Mouse (Mus musculus): ENCODE measurements around the gene Sfxn2.
"Not testable (repeated sequence)": the region's sequence is repeated elsewhere in the genome, so short reads cannot be mapped to it uniquely, and the experiment has no call there.

Sfxn2 gene

DNA sequence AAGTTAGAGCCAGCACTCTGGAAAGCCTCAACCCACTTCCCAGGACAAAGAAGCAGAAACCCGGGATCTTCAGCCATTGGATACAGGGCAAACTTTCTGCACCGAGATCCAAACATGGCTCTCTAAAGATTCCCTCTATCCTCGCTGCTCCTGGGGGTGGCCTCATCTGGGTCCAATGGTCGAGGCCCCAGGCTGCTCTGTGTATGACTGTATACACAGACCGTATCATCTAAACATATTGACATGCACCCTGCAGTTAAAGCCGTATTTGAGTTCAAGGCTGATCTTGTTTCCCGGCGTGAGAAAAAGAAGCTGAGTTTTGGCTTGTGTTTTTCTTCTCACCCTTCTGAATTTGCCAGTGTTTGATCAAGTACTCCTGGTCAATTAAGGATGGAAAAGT, 30.4 kb upstream of the Sfxn2 start:
- DNase-seq (ENCODE audit: low spot score in 2 of 2): no peak

DNA sequence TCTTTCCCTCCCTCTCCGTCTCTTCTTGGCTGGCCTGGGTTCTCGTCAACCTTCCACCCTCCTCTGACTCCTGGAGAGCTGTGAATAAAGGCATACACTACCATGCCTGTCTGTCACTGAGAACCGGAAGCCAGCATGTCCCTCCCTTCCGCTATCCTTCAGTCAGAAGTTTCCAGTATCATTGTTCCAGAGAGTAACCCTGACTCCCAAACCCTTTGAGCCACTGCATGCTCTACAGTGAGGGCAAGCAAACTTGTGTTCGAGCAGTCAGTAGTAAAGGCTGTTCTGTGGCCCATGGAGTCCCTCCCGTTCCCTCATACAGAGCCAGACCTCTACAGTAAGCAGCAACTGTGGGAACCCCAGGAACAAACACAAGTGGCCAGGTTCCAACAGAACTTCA, 25.6 kb upstream of the Sfxn2 start:
- no peak for DNase-seq (ENCODE audit: low spot score in 2 of 2)

DNA sequence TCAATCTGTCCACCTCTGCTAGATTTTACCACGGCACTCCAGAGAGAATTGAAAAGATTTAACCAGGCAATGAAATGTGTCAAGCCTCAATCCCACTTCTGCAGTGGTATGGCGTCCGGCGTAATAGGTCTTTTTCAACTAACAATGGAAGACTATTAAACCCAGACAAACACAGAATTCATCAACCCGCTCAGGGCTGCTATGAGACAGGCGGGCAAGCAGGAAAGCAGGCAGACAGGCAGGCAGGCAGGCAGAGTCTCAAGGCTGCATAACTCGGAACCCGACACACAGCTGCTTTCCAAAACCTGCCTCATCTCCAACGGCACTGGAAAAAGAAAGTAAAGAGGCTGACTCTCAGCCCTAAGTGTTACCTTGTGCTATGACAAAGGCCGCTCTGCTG, 25.1 kb upstream of the Sfxn2 start:
- no peak for DNase-seq (ENCODE audit: low spot score in 2 of 2)

- DNase-seq (ENCODE audit: low spot score in 2 of 2): no peak
These were observed 22.8 kb upstream of the Sfxn2 start for GRCm38 (mm10) chr19:46550385-46550784.

DNA sequence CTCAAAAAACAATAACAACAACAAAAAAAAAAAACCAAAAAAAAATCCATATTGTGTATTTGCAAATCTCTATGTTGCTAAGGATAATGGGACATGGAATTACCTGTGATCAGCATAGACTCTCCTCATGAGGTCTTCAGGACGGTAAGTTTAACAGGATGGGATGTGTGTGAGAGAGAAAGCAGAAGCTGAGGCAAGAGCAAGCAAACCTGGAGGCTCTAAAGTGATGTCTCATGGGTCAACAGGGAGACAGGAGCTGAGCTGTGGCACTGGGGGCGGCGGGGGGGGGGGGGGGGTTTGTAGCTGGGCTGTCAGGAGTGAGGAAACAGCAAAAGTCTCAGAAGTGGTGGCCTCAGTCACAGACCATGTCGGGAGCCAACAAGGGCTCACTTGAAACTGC, 20.7 kb upstream of the Sfxn2 start:
- no peak for DNase-seq (ENCODE audit: low spot score in 2 of 2)

DNA sequence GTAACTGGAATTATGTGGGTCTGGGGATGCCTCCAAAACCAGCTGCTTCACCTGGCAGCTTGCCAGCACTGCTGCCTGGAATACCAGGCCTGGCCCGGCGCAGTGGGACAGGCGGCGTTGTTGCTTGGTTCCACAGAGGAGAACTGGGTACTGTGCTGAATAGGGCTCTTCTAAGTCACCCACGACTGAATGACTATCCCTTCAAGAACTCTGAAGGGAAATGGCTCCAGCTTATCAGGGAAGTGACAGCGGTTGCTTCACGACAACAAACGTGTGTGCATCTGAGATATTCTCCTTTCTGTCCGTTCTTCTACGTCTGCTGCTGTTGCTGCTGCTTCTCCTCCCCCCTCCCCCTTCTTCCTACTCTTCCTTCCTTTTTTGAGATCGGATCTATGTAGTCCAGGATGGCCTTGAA, 19.6 kb upstream of the Sfxn2 start:
- DNase-seq (ENCODE audit: low spot score in 2 of 2): no peak

DNA sequence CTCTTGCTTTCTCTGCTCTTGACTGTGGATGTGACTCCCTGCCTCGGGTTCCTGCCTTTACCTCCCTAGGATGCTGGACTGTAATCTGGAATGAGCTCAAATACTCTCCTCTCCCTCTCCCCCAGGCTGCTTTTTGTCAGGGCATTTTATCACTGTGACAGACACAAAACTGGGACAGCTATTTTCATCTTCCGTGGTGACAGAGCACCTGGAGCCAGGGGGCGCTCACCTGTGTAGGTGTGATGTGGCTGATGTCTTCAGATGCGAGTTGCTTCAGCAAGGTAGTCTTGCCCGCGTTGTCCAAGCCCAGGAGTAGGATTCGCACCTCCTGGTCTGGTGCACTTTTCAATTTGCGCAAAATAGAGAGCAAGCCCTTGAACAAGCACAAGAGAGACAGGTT, 15.2 kb upstream of the Sfxn2 start:
- DNase-seq (ENCODE audit: low spot score in 2 of 2): no peak

DNA sequence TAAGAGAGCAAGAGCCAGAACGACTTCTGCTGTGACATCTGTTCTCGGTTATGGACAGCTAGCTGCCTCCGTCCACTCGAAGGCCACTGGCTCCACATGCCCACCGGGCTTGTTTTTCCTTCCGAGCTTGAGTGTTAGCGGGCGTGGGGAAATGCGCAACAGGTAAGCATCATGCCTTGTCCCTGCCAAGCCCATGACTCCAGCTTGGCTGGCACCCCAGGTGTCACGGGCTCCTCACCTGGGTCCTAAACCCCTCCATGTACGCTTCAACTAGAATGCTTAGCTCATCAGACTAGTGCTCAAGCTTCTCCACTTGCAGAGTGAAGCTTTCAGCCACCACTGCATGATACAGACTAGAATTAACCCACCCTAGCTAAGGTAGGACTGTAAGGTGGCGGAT, 14.5 kb upstream of the Sfxn2 start:
- no peak for DNase-seq (ENCODE audit: low spot score in 2 of 2)

DNA sequence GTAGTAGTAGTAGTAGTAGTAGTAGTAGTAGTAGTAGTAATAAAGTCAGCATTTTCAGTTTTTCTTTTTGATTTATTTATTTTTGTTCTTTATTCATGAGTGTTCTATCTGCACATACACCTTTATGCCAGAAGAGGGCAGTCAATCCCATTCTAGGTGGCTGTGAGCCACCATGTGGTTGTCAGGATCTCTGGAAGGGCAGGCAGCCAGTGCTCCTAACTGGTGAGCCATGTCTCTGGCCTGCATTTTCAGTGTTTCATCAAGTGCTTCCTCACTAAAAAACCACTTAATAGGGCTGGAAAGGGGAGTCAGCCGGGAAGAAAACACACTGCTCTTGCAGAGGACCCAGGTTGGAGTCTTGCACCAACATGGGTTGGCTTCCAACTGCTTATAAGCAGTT, 11.0 kb upstream of the Sfxn2 start:
- DNase-seq (ENCODE audit: low spot score in 2 of 2): peak in 1 of 2 experiments; percentile 20

GRCm38 (mm10) chr19:46562581-46563515, 10.3 kb upstream of the Sfxn2 start:
- no peak for DNase-seq (ENCODE audit: low spot score in 2 of 2)

- no peak for DNase-seq (ENCODE audit: low spot score in 2 of 2)
These were observed 9.6 kb upstream of the Sfxn2 start for GRCm38 (mm10) chr19:46563603-46564002.

- no peak for DNase-seq (ENCODE audit: low spot score in 2 of 2)
These were observed 9.1 kb upstream of the Sfxn2 start for GRCm38 (mm10) chr19:46564043-46564462.

DNA sequence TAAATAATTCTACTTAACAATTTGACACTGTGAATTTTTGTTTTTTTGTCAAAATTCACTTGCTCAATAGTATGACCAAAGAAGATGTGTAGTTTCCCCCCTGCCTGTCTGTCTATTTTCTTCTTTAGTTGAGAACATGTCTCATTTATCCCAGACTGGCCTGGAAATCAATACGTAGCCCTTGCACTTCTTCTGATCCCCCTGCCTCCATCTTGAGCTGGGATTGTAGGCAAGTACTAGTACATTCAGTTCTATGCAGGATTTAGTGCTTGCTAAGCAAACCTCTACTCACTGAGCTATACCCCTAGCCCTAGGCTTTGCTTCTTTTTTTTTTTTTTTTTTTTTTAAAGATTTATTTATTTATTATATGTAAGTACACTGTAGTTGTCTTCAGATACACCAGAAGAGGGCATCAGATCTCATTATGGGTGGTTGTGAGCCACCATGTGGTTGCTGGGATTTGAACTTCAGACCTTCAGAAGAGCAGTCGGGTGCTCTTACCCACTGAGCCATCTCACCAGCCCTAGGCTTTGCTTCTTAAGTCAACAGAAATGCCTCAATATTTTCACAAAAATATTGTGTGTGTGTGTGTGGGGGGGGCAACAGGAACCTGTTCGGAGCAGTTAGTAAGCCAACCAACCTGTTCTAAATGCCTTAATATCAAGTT, 1.8 kb upstream of the Sfxn2 start:
- DNase-seq (ENCODE audit: low spot score in 2 of 2): not testable (repeated sequence)

- no peak for DNase-seq (ENCODE audit: low spot score in 2 of 2)
These were observed 1.3 kb upstream of the Sfxn2 start for GRCm38 (mm10) chr19:46571878-46572244.

GRCm38 (mm10) chr19:46572548-46572947, 617 bp upstream of the Sfxn2 start:
- DNase-seq (ENCODE audit: low spot score in 2 of 2): peak in 1 of 2 experiments; percentile 25

GRCm38 (mm10) chr19:46573990-46574389, 825 bp downstream of the Sfxn2 start:
- DNase-seq (ENCODE audit: low spot score in 2 of 2): no peak

DNA sequence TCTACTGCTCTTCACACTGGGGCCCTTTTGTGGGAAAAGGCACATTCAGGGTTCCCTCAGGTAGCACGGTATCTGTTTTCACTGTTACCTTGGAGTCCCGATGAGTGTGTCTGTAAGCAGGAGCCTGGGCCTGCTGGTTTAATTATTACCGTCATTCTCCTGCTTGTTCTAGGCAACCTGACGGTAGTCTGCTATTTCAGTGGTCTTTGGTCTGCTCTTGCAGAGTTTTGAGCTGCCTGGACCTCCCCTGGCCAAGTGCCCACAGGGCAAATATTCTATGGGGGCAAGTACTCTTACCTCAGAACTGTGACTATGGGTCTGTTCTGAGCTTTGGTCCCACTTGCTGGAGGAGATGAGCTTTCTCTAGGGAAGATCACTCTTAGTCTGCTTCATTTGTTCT, 2.0 kb downstream of the Sfxn2 start:
- no peak for DNase-seq (ENCODE audit: low spot score in 2 of 2)

DNA sequence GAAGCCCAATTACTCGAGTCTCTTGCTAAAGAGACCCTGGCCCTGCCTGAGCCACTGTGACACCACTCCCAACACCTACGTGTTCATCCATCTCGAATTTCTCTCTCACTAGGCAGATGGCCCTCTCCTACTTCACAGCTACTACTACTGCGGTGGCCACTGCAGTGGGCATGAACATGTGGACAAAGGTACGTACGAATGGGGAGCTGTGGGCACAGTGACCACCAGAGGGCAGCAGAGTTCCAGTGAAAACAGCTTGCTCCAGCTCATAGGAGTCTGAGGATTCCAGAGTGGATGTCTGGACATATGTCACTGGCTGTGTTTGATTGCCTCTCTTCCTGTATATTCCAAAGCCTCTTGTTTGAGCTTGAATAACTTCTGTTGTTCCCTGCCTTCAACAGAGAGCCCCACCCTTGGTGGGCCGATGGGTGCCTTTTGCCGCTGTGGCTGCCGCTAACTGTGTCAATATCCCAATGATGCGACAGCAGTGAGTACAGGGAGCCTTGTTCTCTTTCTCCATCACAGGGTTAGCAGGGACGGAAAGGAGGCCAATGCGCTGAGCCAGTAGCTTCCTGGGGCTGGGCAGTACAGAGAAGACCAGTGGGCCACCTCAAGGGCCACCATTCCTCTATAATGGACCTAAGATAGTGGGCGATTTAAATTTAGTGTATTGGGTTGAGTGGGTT, 14.8 kb downstream of the Sfxn2 start:
- DNase-seq (ENCODE audit: low spot score in 2 of 2): peak; percentile 84 to 85

- DNase-seq (ENCODE audit: low spot score in 2 of 2): no peak
These were observed 18.4 kb downstream of the Sfxn2 start for GRCm38 (mm10) chr19:46591575-46591974.

- no peak for DNase-seq (ENCODE audit: low spot score in 2 of 2)
These were observed 19.7 kb downstream of the Sfxn2 start for GRCm38 (mm10) chr19:46592751-46593439.

GRCm38 (mm10) chr19:46598187-46598586, 25.0 kb downstream of the Sfxn2 start:
- no peak for DNase-seq (ENCODE audit: low spot score in 2 of 2)

DNA sequence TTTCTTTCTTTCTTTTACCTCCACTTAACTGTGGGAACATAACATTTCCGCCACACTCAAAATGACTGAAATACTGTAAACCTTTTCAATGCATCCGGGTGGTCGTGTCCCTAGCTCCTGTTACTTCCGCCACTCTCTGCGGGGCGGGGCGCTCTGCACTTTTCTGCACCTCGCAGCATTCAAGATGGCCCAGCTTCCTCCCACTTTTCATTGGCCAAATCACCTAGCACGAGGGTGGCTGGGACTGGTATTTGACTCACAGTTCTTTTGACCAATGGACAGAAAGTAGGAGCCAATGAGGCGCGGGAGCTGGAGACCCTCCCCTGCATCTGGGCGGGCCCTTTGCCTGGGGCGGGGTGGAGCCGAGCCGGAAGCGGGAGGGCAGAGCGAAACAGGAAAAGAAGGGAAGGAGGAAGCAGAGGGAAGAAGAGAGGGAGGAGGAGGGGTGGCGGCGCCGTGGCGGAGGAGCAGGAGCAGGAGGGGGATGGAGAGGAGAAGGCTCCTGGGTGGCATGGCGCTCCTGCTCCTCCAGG, 25.6 kb downstream of the Sfxn2 start, which contains the start of gene Wbp1l:
Gene Wbp1l, plus strand, starts transcription at position 365 of the 533 bp plus-strand sequence.
- DNase-seq (ENCODE audit: low spot score in 2 of 2): peak; percentile 88 to 91
